9 mouse cellular contexts compared by ENCODE assay signal in the genomic region with DNA sequence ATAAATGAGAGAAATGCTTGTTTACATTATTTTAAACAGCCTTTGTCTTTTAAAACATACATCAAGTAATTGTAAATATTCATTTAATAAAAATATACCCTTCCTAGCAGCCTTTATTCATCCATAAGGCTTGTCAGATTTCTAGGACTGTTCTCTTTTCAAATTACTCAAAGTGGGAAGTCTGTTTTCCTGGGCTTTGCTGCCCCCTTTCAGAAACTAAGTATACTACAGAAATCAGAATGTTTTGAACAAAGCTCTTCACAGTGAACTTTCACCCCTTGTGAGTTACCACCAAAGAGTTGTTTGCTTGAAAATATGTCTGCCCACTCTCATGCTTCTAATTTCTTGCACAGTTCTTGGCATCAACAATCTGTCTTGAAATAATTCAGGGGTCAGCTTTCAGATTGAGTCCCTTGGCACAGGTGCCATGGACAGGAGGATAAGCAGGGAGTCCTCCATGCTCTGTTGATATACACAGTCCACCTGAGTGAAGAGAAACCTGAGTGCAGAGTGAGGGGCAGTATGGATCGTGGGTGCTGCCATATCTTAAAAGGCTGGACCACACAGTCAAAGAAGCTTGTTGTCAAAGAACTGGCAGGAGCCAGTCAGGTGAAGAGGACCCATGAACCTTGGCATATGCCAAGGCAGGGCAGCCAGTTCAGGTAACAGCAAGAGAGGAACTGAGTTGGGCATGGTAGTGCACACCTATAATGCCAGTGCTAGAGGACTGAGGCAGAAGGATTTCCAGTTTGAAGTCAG. TPM values are rescaled to one million over a fixed set of nuclear protein-coding genes. Genes with fewer than 3 reads are reported as not detected.
DNase-seq lines count a peak whose midpoint lies in the region; ATAC-seq and TF ChIP-seq lines count a peak whose summit lies in the region.
"Had no signal": no experiment of that assay in that cellular context is flagged by ENCODE, and none has a peak within 500 bp of the region (broad histone marks: within the 10 kb centered on the region; RNA-seq: fewer than 3 reads in every experiment).

No protein-coding gene starts in this region.

- no peak for TF ChIP-seq POLR2A in lung, adult 2 months (IDR thresholded peaks at IDR 0.05; ENCODE audit: borderline replicate concordance, extremely low read depth, low read depth, low read length)

- H3K27me3 ChIP-seq in lung, postnatal 0 days (replicated peaks; ENCODE audit: insufficient read depth, low read length), result no peaks in the 10 kb centered on the region
- no peaks in the 10 kb centered on the region for H3K27me3 ChIP-seq in forebrain, postnatal 0 days (ENCODE audit: insufficient read depth, low read length)
- H3K27me3 ChIP-seq: lung, embryonic 15.5 days had no signal

- no peak overlapping the region for H3K9ac ChIP-seq in lung, postnatal 0 days (replicated peaks; ENCODE audit: low read depth)
- H3K9ac ChIP-seq in forebrain, postnatal 0 days, result no peak overlapping the region
- H3K9ac ChIP-seq: lung, embryonic 15.5 days had no signal

- no peaks in the 10 kb centered on the region for H3K36me3 ChIP-seq in lung, postnatal 0 days (ENCODE audit: insufficient read depth, low read length)
- H3K36me3 ChIP-seq in forebrain, postnatal 0 days (ENCODE audit: insufficient read depth), result 0 out of 2 replicates have a peak, but pooled peaks cover 4% of the 10 kb centered on the region

- no peak overlapping the region for H3K4me3 ChIP-seq in lung, postnatal 0 days (ENCODE audit: low read depth, low read length)
- no peak overlapping the region for H3K4me3 ChIP-seq in lung, adult 2 months (replicated peaks; ENCODE audit: extremely low read depth, low read depth, low read length)
- H3K4me3 ChIP-seq in forebrain, postnatal 0 days (ENCODE audit: low read depth, low read length), result no peak overlapping the region
- H3K4me3 ChIP-seq: lung, embryonic 15.5 days had no signal

- 41% methylated on average over 1 of the region's 1 CpGs for WGBS in lung, postnatal 0 days
- 42% methylated on average over 1 of the region's 1 CpGs for WGBS in lung, adult 2 months
- 67% methylated on average over 1 of the region's 1 CpGs for whole genome bisulfite sequencing in forebrain, postnatal 0 days

- no peaks in the 10 kb centered on the region for H3K9me3 ChIP-seq in lung, postnatal 0 days (ENCODE audit: low read length)
- H3K9me3 ChIP-seq in forebrain, postnatal 0 days (ENCODE audit: low read length), result no peaks in the 10 kb centered on the region
- H3K9me3 ChIP-seq: lung, embryonic 15.5 days had no signal

- H3K27ac ChIP-seq in lung, postnatal 0 days (ENCODE audit: low read length), result no peak overlapping the region
- H3K27ac ChIP-seq in forebrain, postnatal 0 days (ENCODE audit: low read depth, low read length), result no peak overlapping the region
- H3K27ac ChIP-seq: lung, embryonic 15.5 days had no signal

- no peak for TF ChIP-seq EP300 in lung, postnatal 0 days (IDR thresholded peaks at IDR 0.05)

- no peak for ATAC-seq in lung, postnatal 0 days
- peak; percentile 72; the same call in 1 of the 2 replicates for ATAC-seq in forebrain, postnatal 0 days

- DNase-seq in cerebellum, postnatal 14 days, result peak; percentile 45 to 63
- no peak for DNase-seq in cerebellum, adult 9-11 months
- peak; percentile 62 for DNase-seq in lung, postnatal 0 days (ENCODE audit: low spot score)
- no peak for DNase-seq in lung, adult 2 months
- DNase-seq in forebrain, postnatal 0 days, result peak; percentile 74
- peak; percentile 11 for DNase-seq in lung, postnatal 14 days
- no peak for DNase-seq in spleen, postnatal 36 days (ENCODE audit: low spot score in 2 of 2)
- no peak for DNase-seq in ovary, adult 18-20 months (ENCODE audit: low spot score)

- 0 out of 2 replicates have a peak, but pooled peaks cover 4% of the 10 kb centered on the region for H3K4me1 ChIP-seq in lung, postnatal 0 days (ENCODE audit: insufficient read depth, low read depth, low read length)
- no peaks in the 10 kb centered on the region; the same call in 1 of the 2 replicates for H3K4me1 ChIP-seq in lung, adult 2 months (ENCODE audit: control insufficient read depth, insufficient read depth, low read length)
- H3K4me1 ChIP-seq in forebrain, postnatal 0 days (ENCODE audit: insufficient read depth), result no peaks in the 10 kb centered on the region
- H3K4me1 ChIP-seq: lung, embryonic 15.5 days had no signal

- peak; percentile 56 for TF ChIP-seq CTCF in lung, postnatal 0 days (IDR thresholded peaks at IDR 0.05)
- no peak for TF ChIP-seq CTCF in lung, adult 2 months (IDR thresholded peaks at IDR 0.05; ENCODE audit: insufficient read depth, low read length)
- TF ChIP-seq CTCF in forebrain, postnatal 0 days (IDR thresholded peaks at IDR 0.05; ENCODE audit: low read depth), result peak; percentile 69

- no peak overlapping the region for H3K4me2 ChIP-seq in lung, postnatal 0 days (replicated peaks; ENCODE audit: low read depth, low read length)
- no peak overlapping the region for H3K4me2 ChIP-seq in forebrain, postnatal 0 days (ENCODE audit: low read depth)
- H3K4me2 ChIP-seq: lung, embryonic 15.5 days had no signal

RNA-seq across cellular contexts. Expression of a gene that starts 47.9 kb away (rescaled TPM):
- polyA plus RNA-seq in lung, postnatal 0 days (2015; fragmentation: Nextera tagmentation; extraction: Ambion mirVana), result 212 and 219 TPM in 2 replicates
- polyA plus RNA-seq in lung, adult 2 months (2012; rRNA removed), result 27.3 and 50.8 TPM in 2 replicates
- 242 and 311 TPM in 2 replicates for total RNA-seq in forebrain, postnatal 0 days (2014; rRNA removed)
- polyA plus RNA-seq in forebrain, postnatal 0 days (2015; fragmentation: Nextera tagmentation; extraction: Ambion mirVana), result 289 and 308 TPM in 2 replicates

RNA-seq across cellular contexts. Expression of a gene that starts 53.2 kb away (rescaled TPM):
- 16.5 and 17.8 TPM in 2 replicates for polyA plus RNA-seq in lung, postnatal 0 days (2015; fragmentation: Nextera tagmentation; extraction: Ambion mirVana)
- polyA plus RNA-seq in lung, adult 2 months (2012; rRNA removed), result 39.0 and 67.3 TPM in 2 replicates
- 47.2 and 88.1 TPM in 2 replicates for total RNA-seq in forebrain, postnatal 0 days (2014; rRNA removed)
- 7.2 and 12.8 TPM in 2 replicates for polyA plus RNA-seq in forebrain, postnatal 0 days (2015; fragmentation: Nextera tagmentation; extraction: Ambion mirVana)

Comparison
In these comparisons a context has a peak if more than half of its experiments do, and no peak if none do; other contexts are left out.
1. DNase-seq: peak in cerebellum, postnatal 14 days (2 of 2), lung, postnatal 0 days (single experiment), forebrain, postnatal 0 days (single experiment) and lung, postnatal 14 days (single experiment); none in cerebellum, adult 9-11 months (single experiment), lung, adult 2 months (single experiment), spleen, postnatal 36 days (0 of 2) and ovary, adult 18-20 months (single experiment).